Mouse (Mus musculus): ENCODE measurements around the gene Camk2b.
"Not testable (repeated sequence)": the region's sequence is repeated elsewhere in the genome, so short reads cannot be mapped to it uniquely, and the experiment has no call there.

Gene Camk2b

DNA sequence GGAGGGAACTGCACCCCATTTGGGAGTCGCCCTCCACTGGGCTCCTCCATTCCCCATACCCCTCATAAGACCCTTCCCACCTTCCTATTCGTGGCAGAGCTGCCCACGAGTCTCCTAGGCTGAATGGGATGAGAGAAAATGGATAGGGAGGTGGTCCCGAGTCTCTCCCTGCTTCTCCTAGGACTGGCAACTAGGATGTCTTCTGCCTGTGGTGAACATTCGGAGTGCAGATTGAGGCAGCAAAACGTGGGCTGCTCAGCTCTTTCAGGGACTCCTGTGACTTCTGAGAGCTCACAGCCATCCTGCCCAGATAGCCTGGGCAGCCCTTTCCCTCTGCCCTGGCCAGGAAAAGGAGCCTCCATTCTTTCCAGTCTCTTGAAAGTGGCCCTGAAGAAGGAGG lies at the start of gene Camk2b:
Camk2b (minus strand) TSS at position 187 of the 400 bp plus-strand sequence.
- DNase-seq (ENCODE audit: extremely low read depth, insufficient read length, low spot score) = no peak

DNA sequence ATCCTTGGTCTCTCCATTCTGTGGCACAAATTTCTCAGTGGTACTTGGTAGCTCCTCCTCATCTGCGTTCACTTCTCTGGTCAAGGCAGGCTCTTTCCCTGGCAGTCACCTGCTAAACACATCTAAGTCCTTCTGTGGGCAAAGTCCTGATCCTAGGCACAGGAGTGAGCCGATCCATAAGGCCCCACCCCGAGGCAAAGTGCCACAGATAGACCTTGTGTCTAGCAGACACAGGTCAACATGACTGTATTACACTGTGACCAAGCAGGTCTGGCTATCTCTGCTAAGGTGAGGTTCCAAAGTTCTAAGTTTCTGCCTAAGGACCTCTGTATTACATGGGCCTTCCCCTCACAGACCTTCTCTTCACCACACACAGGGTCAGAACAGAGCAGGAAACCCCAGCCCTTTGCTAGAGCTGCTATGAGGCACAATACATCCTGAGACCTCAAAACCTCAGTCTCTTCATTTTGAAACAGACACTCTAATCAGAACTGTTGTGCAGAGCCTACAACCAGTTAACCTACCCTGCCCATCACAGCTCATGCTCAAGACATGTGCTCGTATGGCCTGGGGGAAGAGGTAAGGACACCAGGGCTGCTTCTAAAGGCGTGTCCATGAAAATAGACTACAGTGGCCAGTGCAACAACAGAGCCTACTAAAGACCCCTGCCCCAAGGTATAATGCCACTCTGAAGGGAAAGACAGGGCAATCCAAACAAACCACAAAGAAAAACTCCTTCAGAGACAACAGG lies 45.7 kb upstream of the Camk2b start:
- no peak for DNase-seq (ENCODE audit: extremely low read depth, insufficient read length, low spot score)

GRCm38 (mm10) chr11:6109990-6110389 lies 43.8 kb upstream of the Camk2b start:
- DNase-seq (ENCODE audit: extremely low read depth, insufficient read length, low spot score) = no peak

GRCm38 (mm10) chr11:6108296-6108695 lies 42.1 kb upstream of the Camk2b start:
- DNase-seq (ENCODE audit: extremely low read depth, insufficient read length, low spot score) = peak; percentile 17

- no peak for DNase-seq (ENCODE audit: extremely low read depth, insufficient read length, low spot score)
Observed at GRCm38 (mm10) chr11:6107722-6108121, 41.6 kb upstream of the Camk2b start.

DNA sequence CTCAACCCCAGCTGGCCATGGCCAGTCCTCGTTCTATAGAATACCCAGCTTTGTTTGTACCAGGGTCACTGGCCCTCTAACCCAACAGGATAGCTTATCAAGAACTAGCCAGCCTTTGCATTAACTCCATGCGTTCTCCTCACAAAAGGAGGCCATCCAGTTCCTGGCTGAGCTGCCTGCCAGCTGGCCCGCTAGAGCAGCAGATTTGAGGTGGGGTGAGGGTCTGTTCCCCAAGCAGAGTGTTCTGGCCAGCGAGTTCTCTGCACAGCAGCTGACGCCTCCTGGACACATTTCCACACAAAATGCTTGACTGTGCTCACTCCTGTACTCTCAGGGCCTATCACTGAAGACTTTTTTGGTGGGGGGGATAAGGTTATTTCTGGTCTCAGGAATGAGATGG lies 38.6 kb upstream of the Camk2b start:
- DNase-seq (ENCODE audit: extremely low read depth, insufficient read length, low spot score) = no peak

DNA sequence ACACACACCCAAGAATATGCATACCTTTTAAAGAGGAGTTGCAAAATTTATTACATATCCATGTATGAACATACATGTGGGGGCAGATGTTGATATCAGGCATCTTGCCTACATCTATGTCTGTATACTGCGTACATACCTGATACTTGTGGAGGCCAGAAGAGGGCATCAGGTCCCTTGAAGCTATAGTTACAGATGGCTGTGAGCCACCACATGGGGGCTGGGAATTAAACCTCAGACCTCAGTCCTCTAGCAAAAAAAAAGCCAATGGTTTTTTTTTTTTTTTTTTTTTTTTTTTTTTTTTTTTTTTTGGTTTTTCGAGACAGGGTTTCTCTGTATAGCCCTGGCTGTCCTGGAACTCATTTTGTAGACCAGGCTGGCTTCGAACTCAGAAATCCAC lies 30.5 kb upstream of the Camk2b start:
- DNase-seq (ENCODE audit: extremely low read depth, insufficient read length, low spot score) = not testable (repeated sequence)

DNA sequence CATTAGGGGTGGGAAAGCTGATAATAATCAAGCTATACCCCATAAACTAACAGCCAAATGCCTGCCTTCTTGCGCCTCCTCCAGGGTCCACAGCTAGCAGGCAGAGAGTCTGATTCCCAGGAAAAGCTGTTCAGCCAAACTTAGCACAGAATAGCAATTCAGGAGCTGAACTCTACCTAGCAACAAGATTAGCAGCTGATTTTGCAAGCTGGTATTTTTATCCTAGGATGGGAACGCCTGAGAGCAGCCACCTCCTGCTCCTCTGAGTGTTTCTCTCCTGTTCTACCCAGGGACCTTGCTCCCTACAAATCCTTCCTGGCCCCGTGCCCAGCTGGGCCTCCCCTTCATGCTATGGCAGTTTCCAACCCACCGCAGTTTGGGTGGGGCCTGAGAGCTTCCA lies 20.8 kb upstream of the Camk2b start:
- no peak for DNase-seq (ENCODE audit: extremely low read depth, insufficient read length, low spot score)

GRCm38 (mm10) chr11:6078737-6079136 lies 12.6 kb upstream of the Camk2b start:
- no peak for DNase-seq (ENCODE audit: extremely low read depth, insufficient read length, low spot score)

DNA sequence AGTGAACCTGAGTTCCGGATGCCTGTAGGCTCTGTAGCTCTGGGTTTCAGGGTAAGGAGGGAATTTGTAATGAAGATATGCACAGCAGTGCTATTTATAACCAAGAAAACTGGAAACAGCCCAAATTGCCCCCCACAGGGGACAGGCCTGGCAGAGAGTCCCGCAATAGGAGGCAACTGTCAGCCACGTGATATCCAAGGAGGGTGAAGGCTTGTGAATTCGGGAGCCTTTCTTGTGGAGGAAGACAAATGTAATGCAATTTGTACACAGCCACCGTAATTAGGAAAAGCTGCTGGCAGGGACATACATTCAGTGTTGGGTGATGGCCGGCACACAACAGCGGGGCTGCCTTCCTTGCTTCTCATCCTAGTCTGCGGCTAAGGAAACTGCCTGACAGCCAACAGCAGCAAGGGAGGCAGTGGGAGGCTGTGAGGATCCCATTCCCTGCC lies 9.5 kb upstream of the Camk2b start:
- DNase-seq (ENCODE audit: extremely low read depth, insufficient read length, low spot score) = no peak

- DNase-seq (ENCODE audit: extremely low read depth, insufficient read length, low spot score) = no peak
Observed at GRCm38 (mm10) chr11:6068181-6068957, 2.2 kb upstream of the Camk2b start.

- DNase-seq (ENCODE audit: extremely low read depth, insufficient read length, low spot score) = no peak
Observed at GRCm38 (mm10) chr11:6067160-6067559, 998 bp upstream of the Camk2b start.

GRCm38 (mm10) chr11:6065551-6066121 lies 526 bp downstream of the Camk2b start:
- DNase-seq (ENCODE audit: extremely low read depth, insufficient read length, low spot score) = no peak

- DNase-seq (ENCODE audit: extremely low read depth, insufficient read length, low spot score) = no peak
Observed at GRCm38 (mm10) chr11:6065046-6065521, 1.1 kb downstream of the Camk2b start.

DNA sequence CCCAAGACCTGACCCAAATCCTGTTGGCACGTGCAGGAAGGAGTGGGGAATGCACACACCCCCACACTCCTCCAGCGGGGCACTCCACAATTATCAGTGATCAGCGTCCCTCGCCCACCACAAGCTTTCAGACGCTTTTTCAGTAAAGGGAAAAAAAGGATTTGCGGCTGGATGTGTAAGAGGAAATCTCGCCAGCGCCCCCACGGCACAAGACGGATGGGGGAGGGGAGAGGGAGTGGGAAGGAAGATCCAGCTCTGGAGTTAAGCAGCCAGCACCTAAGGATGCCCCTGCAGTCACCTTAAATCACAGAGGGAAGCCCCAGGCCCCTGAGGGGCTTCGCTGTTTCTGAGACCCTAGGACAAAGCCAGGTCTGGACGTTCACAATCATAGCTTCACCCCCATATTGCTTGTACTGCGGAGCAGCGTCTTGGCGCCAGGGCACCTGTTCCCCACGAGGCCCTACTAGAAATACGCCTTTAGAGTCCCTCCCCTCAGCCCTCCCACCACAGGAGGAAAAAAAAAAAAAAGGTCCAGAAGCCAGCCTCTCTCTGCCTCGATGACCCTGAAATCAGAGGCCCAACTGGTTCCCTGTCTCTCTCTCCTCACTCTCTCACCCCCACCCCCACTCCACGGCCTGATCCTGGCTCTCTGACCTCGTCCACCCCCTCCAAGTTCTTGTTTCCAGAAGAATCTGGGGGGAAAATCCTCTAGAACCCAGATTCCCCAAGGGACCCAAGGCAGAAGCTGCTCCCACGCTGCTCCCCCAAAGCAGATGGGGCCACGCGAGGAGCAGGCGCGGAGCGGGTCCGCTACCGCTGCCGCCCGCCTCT lies 1.7 kb downstream of the Camk2b start:
- no peak for DNase-seq (ENCODE audit: extremely low read depth, insufficient read length, low spot score)

- no peak for DNase-seq (ENCODE audit: extremely low read depth, insufficient read length, low spot score)
Observed at GRCm38 (mm10) chr11:6063501-6064214, 2.5 kb downstream of the Camk2b start.

GRCm38 (mm10) chr11:6063065-6063464 lies 3.1 kb downstream of the Camk2b start:
- DNase-seq (ENCODE audit: extremely low read depth, insufficient read length, low spot score) = no peak

- no peak for DNase-seq (ENCODE audit: extremely low read depth, insufficient read length, low spot score)
Observed at GRCm38 (mm10) chr11:6062329-6062728, 3.8 kb downstream of the Camk2b start.

DNA sequence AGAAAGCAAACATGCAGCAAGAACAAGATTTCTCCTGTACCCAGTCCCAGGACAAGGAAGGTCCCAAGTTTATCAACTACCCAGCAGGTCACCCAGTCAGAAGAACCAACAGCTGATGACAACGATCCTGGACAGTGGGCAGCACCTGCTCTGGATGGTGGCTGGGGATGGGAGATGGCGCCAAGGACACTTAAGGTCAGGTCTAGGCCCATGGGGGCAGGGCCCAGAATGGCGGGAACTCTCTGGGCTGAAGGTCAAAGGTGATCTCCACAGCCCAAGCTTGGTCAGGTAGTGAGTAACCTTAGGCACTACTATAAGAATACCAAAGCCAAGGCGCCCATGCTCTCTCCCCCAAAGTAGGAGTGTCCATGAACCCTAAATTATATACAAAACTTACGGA lies 4.3 kb downstream of the Camk2b start:
- no peak for DNase-seq (ENCODE audit: extremely low read depth, insufficient read length, low spot score)

DNA sequence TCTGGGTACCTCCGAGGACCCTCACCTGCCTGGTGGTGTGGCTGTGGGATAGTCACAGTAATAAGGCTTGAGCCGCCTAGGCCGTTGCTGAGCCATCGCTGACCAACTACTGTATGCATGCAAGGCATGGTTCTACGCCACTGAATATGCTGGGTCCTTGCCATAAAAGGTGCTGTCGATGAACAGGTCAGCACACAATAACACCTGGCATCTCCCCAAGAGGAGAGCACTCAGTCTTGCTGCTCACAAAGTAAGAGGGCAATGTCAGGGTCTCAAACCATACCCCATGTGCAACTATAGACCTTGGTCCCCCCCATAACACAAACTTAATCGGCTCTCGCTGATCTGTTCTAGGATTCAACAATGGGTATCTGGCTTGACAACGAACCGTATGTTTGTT lies 7.0 kb downstream of the Camk2b start:
- DNase-seq (ENCODE audit: extremely low read depth, insufficient read length, low spot score) = no peak

Measured in 3134 (cell line).